Mouse (Mus musculus): ENCODE measurements around the gene Frem2. TPM values are rescaled to one million over a fixed set of nuclear protein-coding genes. Genes with fewer than 3 reads are reported as not detected.
A peak's percentile ranks its signal among the peaks of the same experiment; 100 is the strongest.

The Frem2 gene
- total RNA-seq, 2 experiments from 2014 or later: 1.8 to 2.2 TPM

DNA sequence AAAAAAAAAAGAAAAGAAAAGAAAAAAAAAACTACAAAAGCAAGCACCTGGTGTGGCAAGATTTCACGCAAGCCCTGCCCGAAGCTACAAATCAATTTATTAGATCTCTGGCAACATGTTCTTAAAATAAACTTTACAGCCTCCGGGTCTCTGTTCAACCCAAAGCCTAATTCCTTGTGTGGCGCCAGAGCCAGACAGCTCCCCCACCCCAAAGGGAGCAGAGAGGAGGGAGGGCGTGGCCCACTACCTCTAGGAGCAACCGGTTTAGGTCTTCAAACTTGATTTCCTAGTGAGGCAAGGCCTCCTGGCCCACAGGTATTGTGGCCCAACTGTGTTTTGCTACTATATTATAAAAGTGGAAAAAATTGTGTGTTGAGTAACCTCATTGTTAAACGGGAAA lies 57.8 kb downstream of the Frem2 start:
- no peak for TF ChIP-seq CTCF (conservative IDR thresholded peaks at IDR 0.05)
- DNase-seq (ENCODE audit: low spot score in 2 of 2): no peak
- no peak overlapping the region for H3K4me3 ChIP-seq

DNA sequence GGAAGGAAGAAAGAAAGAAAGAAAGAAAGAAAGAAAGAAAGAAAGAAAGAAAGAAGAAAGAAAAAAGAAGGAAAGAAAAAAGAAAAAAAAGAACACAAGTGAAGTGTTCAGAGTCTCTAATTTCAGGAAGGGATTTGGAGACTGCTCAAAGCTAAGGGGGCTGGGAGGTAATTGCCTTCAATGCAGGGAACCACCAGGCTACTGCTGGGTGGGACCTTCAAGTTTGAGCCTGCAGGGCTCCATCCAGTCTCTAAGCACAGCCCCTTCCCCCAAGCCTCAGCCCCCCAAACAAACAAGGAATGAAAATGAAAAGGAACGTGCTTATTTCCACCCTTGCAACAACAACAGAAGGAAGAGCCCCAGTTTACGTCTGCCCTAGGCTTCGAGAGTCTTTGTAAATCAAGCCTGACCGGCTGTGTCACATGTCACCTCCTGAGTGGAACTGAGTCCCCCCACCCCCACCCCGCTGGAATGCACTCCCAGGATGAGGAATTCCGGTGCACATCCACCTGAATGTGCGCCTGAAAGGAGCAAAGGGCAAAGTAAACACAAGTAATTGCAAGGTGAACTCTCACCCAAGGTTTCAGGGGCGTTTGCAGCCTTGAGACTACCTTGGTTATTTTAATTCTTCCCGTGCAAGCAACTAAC lies 58.9 kb downstream of the Frem2 start:
- H3K4me3 ChIP-seq: no peak overlapping the region
- no peak for TF ChIP-seq CTCF (conservative IDR thresholded peaks at IDR 0.05)
- no peak for DNase-seq (ENCODE audit: low spot score in 2 of 2)
- H3K27ac ChIP-seq: no peak overlapping the region

More for the DNA sequence above, 57.8 kb downstream of the Frem2 start:
- no peak overlapping the region for H3K27ac ChIP-seq

DNA sequence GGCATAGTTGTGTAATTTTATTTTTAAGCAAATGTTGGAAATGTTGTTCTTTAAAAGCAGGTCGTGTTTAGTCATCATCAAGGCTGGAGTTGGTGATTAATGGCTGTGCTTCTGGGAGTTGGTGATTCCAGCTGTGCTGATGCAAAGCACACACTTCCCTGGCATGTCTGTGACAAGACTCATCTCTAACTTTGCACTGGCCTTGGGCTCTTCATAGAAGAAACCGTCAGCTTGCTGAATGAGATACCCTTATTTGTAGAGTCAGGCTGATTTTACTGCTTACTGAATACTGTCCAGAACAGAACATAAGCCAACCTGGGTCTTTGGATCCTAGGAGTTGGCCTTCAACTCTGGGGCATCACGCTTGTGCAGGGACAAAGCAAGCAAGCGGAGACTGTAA lies 62.7 kb downstream of the Frem2 start:
- DNase-seq (ENCODE audit: low spot score in 2 of 2): no peak
- no peak for TF ChIP-seq CTCF (conservative IDR thresholded peaks at IDR 0.05)
- H3K4me3 ChIP-seq: no peak overlapping the region
- H3K27ac ChIP-seq: no peak overlapping the region

DNA sequence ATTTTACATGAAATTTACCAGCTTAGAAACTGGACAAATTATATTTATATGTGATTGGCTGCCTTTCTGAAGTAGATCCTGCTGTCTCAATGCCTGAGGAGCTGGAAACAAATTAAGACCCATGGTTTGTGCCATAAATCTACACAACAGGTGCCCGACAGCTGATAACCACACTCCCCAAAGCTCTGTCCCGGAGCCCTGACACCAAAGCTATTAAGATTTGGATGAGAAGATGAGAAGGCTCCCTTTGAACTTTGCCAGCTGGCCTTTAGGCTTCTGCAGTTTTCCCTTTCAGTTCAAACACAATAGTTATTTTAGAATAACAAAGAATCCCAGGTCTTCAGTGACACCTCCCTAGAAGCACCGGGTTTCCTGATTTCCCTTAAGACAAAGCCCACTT lies 63.4 kb downstream of the Frem2 start:
- DNase-seq (ENCODE audit: low spot score in 2 of 2): no peak
- no peak overlapping the region for H3K27ac ChIP-seq
- H3K4me3 ChIP-seq: no peak overlapping the region
- TF ChIP-seq CTCF (conservative IDR thresholded peaks at IDR 0.05): no peak

DNA sequence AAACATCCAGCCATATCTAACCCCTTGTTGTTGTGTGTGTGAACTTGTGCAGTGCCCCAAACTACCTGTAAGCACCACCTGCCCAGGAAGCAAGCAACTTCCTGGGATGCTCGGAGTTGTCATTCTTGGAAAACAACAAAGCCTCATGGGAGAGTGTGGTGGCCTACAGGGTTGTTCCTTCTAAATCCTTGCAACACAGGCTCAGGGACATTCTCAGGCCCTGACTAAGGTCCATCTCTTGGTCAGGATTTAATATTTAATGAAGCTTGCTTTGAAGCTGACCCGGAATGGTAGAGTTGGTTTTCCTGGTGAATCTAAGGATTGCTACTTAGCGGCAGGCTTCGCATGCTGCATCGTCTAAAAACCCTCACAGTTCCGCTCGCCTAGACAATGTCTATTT lies 65.1 kb downstream of the Frem2 start:
- Histone ChIP-seq H3K4me3 (no peak overlapping the region), H3K27ac (no peak overlapping the region)
- TF ChIP-seq CTCF (conservative IDR thresholded peaks at IDR 0.05): no peak
- no peak for DNase-seq (ENCODE audit: low spot score in 2 of 2)

DNA sequence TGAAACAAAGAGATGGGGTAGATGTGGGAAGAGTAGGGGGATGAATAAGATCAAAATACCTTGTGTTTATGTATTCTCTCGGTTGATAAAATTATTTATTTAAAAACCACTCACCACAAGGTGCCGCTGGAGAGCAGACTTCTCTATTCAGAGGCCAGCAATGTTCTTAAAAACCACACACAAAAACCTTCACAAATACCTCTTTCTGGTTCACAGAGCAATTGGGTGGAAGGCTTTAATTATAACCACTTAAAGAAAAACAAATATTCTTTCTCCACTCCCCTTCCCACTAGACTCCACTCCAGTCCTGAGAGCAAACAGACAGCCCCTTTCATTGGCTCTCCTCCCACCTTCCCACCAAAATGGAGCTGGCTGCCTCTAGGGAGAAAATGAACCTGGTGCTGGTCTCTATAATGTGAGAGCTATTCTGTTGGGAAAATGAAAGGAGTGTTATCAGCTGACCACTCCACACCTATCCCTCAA lies 67.0 kb downstream of the Frem2 start:
- peak; percentile 83 for TF ChIP-seq CTCF (conservative IDR thresholded peaks at IDR 0.05)
- DNase-seq (ENCODE audit: low spot score in 2 of 2): peak; percentile 50 to 77
- Histone ChIP-seq H3K27ac (0 out of 2 replicates have a peak overlapping the region, but pooled peaks have one; percentile 4), H3K4me3 (no peak overlapping the region)

DNA sequence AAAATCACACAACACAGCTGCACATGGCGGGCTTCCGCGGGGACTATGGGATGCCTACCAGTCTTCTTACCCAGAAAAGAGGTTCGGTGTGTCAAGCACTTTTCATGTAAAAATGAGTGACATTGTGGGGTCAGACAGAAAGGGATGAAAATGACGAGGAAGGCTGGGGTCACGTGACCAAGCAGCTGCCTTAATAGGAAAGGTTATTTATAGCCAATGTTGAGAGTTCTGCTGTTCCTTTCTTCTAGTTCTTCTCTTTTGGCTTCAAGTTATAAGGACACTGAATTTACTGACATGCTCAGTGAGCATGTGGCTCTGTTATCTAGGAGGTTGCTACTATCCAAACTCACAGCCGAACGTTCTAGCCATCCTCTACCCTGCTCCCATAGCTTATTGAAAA lies 73.9 kb downstream of the Frem2 start:
- TF ChIP-seq CTCF (conservative IDR thresholded peaks at IDR 0.05): no peak
- no peak overlapping the region for H3K27ac ChIP-seq
- no peak overlapping the region for H3K4me3 ChIP-seq
- DNase-seq (ENCODE audit: low spot score in 2 of 2): no peak

DNA sequence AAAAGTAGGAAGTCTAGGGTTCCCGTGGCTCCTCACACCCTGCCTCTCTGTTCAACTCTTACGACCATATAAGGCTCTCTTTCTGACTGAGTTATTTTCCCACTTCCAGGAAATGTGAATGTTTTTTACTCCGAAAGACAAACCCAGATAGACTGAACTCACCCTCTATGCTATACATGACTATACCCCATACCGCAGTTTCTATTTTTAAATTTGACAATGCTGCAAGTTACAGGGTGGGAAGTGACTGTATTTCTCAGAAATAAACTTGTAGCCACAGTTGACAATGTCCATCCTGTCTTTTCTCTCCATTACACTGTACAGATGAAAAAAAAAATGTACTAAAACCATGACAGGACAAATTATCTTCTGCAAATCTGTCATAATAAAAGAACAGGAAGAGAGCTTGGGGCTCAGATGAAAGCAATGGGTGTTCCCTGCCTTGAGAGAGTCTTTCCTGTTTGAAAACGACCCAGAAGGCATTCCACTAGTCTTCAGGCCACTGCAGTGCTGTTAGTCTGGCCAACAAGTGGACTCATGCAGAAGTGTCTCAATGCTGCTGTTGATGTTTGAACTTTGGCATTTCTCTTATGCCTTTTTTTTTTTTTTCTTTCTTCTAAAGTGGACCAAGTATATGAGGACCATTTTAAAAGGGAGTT lies 76.4 kb downstream of the Frem2 start:
- Histone ChIP-seq H3K4me3 (no peak overlapping the region), H3K27ac (no peak overlapping the region)
- TF ChIP-seq CTCF (conservative IDR thresholded peaks at IDR 0.05): no peak
- no peak for DNase-seq (ENCODE audit: low spot score in 2 of 2)

DNA sequence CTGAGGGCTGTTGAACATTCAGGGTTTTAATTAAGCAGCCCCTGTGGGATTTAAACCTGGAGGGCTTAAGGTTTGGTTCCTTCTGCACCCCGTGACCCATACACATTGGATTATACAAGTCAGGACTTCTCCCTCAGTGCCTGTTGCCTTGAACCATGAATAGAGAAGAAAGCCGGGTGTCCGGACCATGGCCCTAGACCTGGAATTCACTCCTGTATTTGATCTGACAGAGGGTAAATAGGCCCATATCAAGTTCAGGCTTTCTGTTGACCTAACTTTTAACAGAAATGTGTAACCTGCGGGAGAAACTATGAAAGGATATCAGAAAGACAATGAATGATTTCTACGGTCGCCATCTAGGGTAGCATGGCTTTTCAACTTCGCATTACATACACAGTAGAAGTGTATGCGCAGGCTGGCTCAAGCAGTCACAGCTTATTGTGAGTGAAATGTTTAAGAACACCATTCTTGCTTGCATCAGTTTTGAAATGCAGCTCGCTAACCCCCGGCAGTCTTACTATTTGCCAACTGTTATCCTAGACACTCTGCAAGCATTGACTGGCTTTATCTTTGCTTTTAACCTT lies 77.9 kb downstream of the Frem2 start:
- TF ChIP-seq CTCF (conservative IDR thresholded peaks at IDR 0.05): no peak
- no peak overlapping the region for H3K27ac ChIP-seq
- H3K4me3 ChIP-seq: no peak overlapping the region
- no peak for DNase-seq (ENCODE audit: low spot score in 2 of 2)

DNA sequence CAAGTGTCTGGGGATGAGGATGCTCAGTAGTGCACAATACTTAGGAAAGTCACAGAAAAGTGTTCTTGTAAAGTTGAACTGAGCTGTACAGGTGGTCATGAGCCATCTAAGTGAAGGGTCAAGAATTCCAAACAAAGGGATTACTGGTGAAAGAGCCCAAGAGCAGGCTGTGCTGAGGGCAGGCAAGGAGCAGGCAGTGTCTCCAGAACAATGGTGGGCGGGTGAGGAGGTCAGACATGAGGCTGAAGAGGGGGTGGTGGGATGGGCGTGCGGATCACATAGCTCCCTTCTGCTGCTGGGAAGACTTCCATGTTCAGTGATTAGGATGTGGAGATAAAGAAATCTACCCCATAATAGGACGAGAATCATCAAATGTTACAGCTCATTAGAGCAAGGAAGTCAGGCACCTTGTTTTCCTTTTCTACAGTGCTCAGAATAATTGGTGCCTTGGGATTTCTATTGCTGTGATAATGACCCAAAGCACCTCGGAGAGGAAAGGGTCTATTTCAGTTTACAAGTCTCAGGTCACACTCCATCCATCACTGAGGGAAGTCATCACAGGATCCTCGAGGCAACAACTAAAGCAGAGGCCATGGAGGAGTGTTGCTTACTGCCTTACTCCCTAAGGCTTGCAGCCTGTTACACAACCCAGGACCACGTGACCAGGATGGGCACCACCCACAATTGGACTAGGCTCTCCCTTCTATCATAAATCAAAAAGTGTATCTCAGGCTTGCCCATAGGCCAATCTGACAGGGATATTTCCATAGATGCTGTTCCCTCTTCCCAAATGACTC lies 80.6 kb downstream of the Frem2 start:
- no peak overlapping the region for H3K4me3 ChIP-seq
- TF ChIP-seq CTCF (conservative IDR thresholded peaks at IDR 0.05): no peak
- H3K27ac ChIP-seq: no peak overlapping the region
- no peak for DNase-seq (ENCODE audit: low spot score in 2 of 2)

DNA sequence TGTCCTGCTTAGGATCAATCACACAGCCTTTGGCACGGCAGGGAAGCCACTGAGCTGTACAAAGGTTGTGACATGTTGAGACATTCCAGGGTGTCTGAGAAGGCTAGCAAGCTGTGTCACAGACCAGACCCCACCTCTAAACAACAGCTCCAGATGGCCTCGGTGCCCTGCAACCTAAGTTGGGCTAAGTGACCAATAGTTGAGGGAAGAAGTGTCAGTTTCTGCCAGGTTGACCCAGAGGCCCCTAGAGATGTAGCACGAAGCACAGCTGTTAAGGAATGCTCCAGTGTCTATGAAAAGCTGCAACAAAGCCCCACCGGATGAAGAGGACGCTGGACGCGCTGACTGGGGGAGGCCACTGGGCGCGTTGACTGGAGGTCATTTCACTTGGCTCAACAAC lies 83.0 kb downstream of the Frem2 start:
- no peak for TF ChIP-seq CTCF (conservative IDR thresholded peaks at IDR 0.05)
- no peak overlapping the region for H3K4me3 ChIP-seq
- no peak overlapping the region for H3K27ac ChIP-seq
- DNase-seq (ENCODE audit: low spot score in 2 of 2): no peak

DNA sequence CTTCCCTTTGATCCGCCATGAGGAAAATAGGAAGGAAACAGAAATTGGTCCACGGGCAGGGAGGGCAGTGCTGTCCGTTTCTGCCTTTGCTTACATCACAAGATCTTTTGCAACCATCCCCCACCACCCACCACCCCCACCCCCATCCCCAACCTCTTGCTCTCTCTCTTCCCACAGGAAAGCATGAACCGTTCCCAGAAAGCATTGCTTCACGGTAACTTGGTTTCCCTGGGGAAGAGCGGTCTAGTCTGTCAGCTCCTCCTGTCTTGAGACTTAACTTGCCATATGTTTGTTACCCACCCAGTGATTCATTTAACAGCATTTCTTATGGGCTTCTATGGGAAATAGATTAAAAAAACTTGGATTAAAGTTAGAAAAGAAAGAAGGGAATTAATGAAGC lies 85.5 kb downstream of the Frem2 start:
- TF ChIP-seq CTCF (conservative IDR thresholded peaks at IDR 0.05): no peak
- DNase-seq (ENCODE audit: low spot score in 2 of 2): no peak

DNA sequence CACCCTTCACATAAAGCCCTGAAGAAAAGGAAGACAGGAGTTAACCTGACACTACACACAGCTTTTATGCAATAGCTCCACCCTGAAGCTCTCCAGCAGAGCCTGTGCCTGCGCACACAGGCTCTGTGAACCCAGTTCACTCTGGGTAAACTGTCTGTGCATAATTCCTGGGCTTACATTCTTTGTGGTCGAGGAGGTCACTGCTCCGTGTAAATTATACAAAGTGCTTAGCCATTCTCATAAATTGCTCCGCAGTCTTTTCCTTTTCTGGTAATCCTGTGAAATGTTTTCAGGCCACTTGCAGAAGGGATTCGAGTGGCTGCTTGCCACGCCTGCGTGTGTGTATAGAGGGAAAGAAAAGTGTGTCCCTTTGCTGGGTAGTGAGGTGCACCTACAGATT lies 92.6 kb downstream of the Frem2 start:
- Histone ChIP-seq H3K27ac (no peak overlapping the region), H3K4me3 (no peak overlapping the region)
- no peak for DNase-seq (ENCODE audit: low spot score in 2 of 2)
- TF ChIP-seq CTCF (conservative IDR thresholded peaks at IDR 0.05): no peak

More for the DNA sequence above, 85.5 kb downstream of the Frem2 start:
- Histone ChIP-seq H3K27ac (no peak overlapping the region), H3K4me3 (no peak overlapping the region)

Measured in layer of hippocampus, adult 2 months (tissue).